Mouse (Mus musculus) hindbrain, embryonic 11.5 days (tissue): ENCODE data around the gene Slc40a1. TPM values are rescaled to one million over a fixed set of nuclear protein-coding genes. Genes with fewer than 3 reads are reported as not detected.

Experiments
- ATAC-seq: fragments of 200-750 bp; cut with Nextera tagmentation; 2 replicates; pipeline ENCODE4 v1.8.0; 2017; ENCODE audit warnings: mild to moderate bottlenecking, moderate TSS enrichment, moderate library complexity; ENCODE audit not compliant: low FRiP score
- DNase-seq: peaks from one replicate; pipeline ENCODE4 v3.0.0-alpha.2; 2015; ENCODE audit warnings: low spot score
- H3K27ac ChIP-seq: fragments of 300-500 bp; sonication (generic); 2 replicates; pipeline ENCODE4 v1.5.1; 2014; ENCODE audit warnings: mild to moderate bottlenecking, low read depth, low read length
- H3K27me3 ChIP-seq: fragments of 300-500 bp; sonication (generic); 2 replicates; pipeline ENCODE4 v1.6.1; 2014; ENCODE audit warnings: mild to moderate bottlenecking, low read length, moderate library complexity, mixed read lengths; ENCODE audit not compliant: control insufficient read depth, insufficient read depth
- H3K36me3 ChIP-seq: fragments of 300-500 bp; sonication (generic); 2 replicates; pipeline ENCODE4 v1.6.1; 2014; ENCODE audit warnings: mild to moderate bottlenecking, low read length, moderate library complexity, mixed read lengths; ENCODE audit not compliant: control insufficient read depth, insufficient read depth
- H3K4me1 ChIP-seq: fragments of 300-500 bp; sonication (generic); replicated peaks from 2 replicates; pipeline ENCODE4 v1.6.1; 2014; ENCODE audit warnings: low read length, mixed read lengths; ENCODE audit not compliant: control insufficient read depth, insufficient read depth
- H3K4me2 ChIP-seq: fragments of 300-500 bp; sonication (generic); replicated peaks from 2 replicates; pipeline ENCODE4 v1.6.1; 2014; ENCODE audit warnings: mild to moderate bottlenecking, low read depth, low read length
- H3K4me3 ChIP-seq: fragments of 300-500 bp; sonication (generic); 2 replicates; pipeline ENCODE4 v1.5.1; 2014; ENCODE audit warnings: low read depth, low read length
- H3K9ac ChIP-seq: fragments of 300-500 bp; sonication (generic); 2 replicates; pipeline ENCODE4 v1.6.1; 2014; ENCODE audit warnings: low read depth, low read length
- H3K9me3 ChIP-seq: fragments of 300-500 bp; sonication (generic); 2 replicates; pipeline ENCODE4 v1.6.1; 2016; ENCODE audit warnings: low read length; ENCODE audit not compliant: control insufficient read depth
- WGBS: fragments of 180-500 bp; shearing (Covaris S2); extraction: QIAGEN DNeasy Blood & Tissue Kit; methylation state at CpG from one replicate; pipeline ENCODE4 v1.1.7; 2014; 5-methylcytosine and 5-hydroxymethylcytosine counted together
- polyA plus RNA-seq: library from polyadenylated mRNA; unstranded; fragments of >200 nt; fragmentation: Nextera tagmentation; extraction: Ambion mirVana; gene quantifications from 2 replicates; pipeline ENCODE4 v1.2.1, GENCODE M21; 2014

Slc40a1 gene
- polyA plus RNA-seq, 1 experiment from 2014 or later: 17.4 TPM

- Histone ChIP-seq H3K9me3 (no peaks in the 10 kb centered on the region), H3K4me2 (no peak overlapping the region), H3K36me3 (no peaks in the 10 kb centered on the region), H3K9ac (no peak overlapping the region), H3K4me1 (no peaks in the 10 kb centered on the region), H3K27me3 (no peaks in the 10 kb centered on the region), H3K27ac (no peak overlapping the region), H3K4me3 (no peak overlapping the region)
- DNase-seq (no peak), ATAC-seq (no peak)
- 91% methylated on average over 6 of the region's 6 CpGs for WGBS
Observed at GRCm38 (mm10) chr1:45894168-45894912, 32.0 kb downstream of the Slc40a1 start.

DNA sequence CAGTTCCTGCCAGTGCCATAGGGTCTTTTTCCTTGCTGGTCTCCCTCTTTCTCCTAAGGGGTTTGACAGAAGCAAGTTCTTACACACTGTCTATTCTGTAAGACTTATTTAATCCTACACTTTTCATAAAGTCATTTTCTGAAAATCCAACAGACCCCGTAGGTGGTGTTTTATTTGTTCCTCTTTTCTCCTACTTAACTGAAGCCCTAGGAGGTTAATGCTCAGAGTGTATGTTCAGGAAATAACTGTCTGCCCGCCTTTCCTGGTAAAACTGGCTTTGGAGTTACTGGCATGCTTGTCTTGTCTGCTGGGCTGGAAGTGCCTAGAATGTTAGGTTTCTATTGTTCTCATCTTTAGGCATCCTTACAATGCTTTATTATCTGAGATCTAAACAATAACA lies 34.3 kb downstream of the Slc40a1 start:
- Histone ChIP-seq H3K9ac (no peak overlapping the region), H3K4me2 (no peak overlapping the region), H3K4me3 (no peak overlapping the region), H3K36me3 (no peaks in the 10 kb centered on the region), H3K27ac (no peak overlapping the region), H3K27me3 (no peaks in the 10 kb centered on the region), H3K4me1 (no peaks in the 10 kb centered on the region), H3K9me3 (no peaks in the 10 kb centered on the region)
- DNase-seq (no peak), ATAC-seq (no peak)
- 89% methylated on average over 2 of the region's 2 CpGs for WGBS

DNA sequence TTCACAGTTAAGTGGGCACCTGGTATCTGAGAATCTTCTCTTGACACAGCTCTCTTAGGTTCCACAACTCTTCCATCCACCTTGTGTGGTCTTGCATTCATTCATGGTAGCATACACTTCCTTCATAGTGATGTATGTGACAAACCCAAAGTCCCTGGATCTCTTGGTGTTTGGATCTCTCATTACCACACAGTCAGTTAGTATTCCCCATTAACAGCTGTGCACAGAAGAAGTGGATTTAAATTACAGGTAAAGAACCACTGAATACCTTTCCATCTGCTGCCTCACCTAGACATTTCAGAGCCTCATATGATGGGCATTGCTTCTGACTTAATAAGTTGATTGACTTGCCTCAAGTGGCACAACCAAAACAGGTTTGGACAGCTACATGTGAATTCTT lies 36.1 kb downstream of the Slc40a1 start, which contains the start of gene Gm5269:
Gene Gm5269, minus strand, starts transcription at position 101 of the 400 bp plus-strand sequence.
- ATAC-seq (no peak), DNase-seq (no peak)
- Histone ChIP-seq H3K4me3 (no peak within 1 kb of the TSS), H3K9ac (no peak within 1 kb of the TSS), H3K36me3 (no peaks in the 10 kb centered on the region), H3K4me1 (no peaks in the 10 kb centered on the region), H3K4me2 (no peak within 1 kb of the TSS), H3K27me3 (no peaks in the 10 kb centered on the region), H3K9me3 (no peaks in the 10 kb centered on the region), H3K27ac (no peak within 1 kb of the TSS)

- Histone ChIP-seq H3K9ac (no peak overlapping the region), H3K4me1 (no peaks in the 10 kb centered on the region), H3K4me2 (no peak overlapping the region), H3K36me3 (no peaks in the 10 kb centered on the region), H3K27ac (no peak overlapping the region), H3K9me3 (no peaks in the 10 kb centered on the region), H3K4me3 (no peak overlapping the region), H3K27me3 (no peaks in the 10 kb centered on the region)
- DNase-seq (no peak), ATAC-seq (no peak)
- 86% methylated on average over 9 of the region's 9 CpGs for WGBS
Observed at GRCm38 (mm10) chr1:45886800-45887199, 39.5 kb downstream of the Slc40a1 start.

GRCm38 (mm10) chr1:45883378-45883777 lies 42.9 kb downstream of the Slc40a1 start:
- ATAC-seq (no peak), DNase-seq (no peak)
- H3K9ac ChIP-seq: no peak overlapping the region

GRCm38 (mm10) chr1:45882076-45882475 lies 44.2 kb downstream of the Slc40a1 start:
- Histone ChIP-seq H3K9ac (no peak overlapping the region), H3K27me3 (no peaks in the 10 kb centered on the region), H3K4me1 (no peaks in the 10 kb centered on the region), H3K4me3 (no peak overlapping the region), H3K4me2 (no peak overlapping the region), H3K9me3 (no peaks in the 10 kb centered on the region), H3K36me3 (no peaks in the 10 kb centered on the region), H3K27ac (no peak overlapping the region)
- DNase-seq (no peak), ATAC-seq (no peak)
- 67% methylated on average over 6 of the region's 6 CpGs for WGBS

More at GRCm38 (mm10) chr1:45883378-45883777, 42.9 kb downstream of the Slc40a1 start:
- H3K4me2 ChIP-seq: no peak overlapping the region
- no peaks in the 10 kb centered on the region for H3K27me3 ChIP-seq
- H3K4me3 ChIP-seq: no peak overlapping the region
- no peaks in the 10 kb centered on the region for H3K36me3 ChIP-seq
- H3K4me1 ChIP-seq: no peaks in the 10 kb centered on the region
- H3K27ac ChIP-seq: no peak overlapping the region
- H3K9me3 ChIP-seq: no peaks in the 10 kb centered on the region

GRCm38 (mm10) chr1:45881228-45881832 lies 45.0 kb downstream of the Slc40a1 start:
- DNase-seq (no peak), ATAC-seq (no peak)
- no peaks in the 10 kb centered on the region for H3K9me3 ChIP-seq
- H3K36me3 ChIP-seq: no peaks in the 10 kb centered on the region
- no peak overlapping the region for H3K4me2 ChIP-seq
- H3K4me1 ChIP-seq: no peaks in the 10 kb centered on the region
- no peak overlapping the region for H3K27ac ChIP-seq
- H3K27me3 ChIP-seq: no peaks in the 10 kb centered on the region
- H3K9ac ChIP-seq: no peak overlapping the region
- H3K4me3 ChIP-seq: no peak overlapping the region
- 79% methylated on average over 3 of the region's 3 CpGs for WGBS

GRCm38 (mm10) chr1:45877463-45877862 lies 48.9 kb downstream of the Slc40a1 start:
- H3K27ac ChIP-seq: no peak overlapping the region
- H3K9ac ChIP-seq: no peak overlapping the region
- H3K4me2 ChIP-seq: no peak overlapping the region
- no peaks in the 10 kb centered on the region for H3K36me3 ChIP-seq
- H3K27me3 ChIP-seq: no peaks in the 10 kb centered on the region
- DNase-seq (no peak), ATAC-seq (no peak)
- 87% methylated on average over 3 of the region's 3 CpGs for WGBS
- no peaks in the 10 kb centered on the region for H3K9me3 ChIP-seq
- H3K4me3 ChIP-seq: no peak overlapping the region
- no peaks in the 10 kb centered on the region for H3K4me1 ChIP-seq
